ENCODE assay signal across 16 mouse cellular contexts in genomic region chr12:109039311-109039710, GRCm38 (mm10). TPM values are rescaled to one million over a fixed set of nuclear protein-coding genes. Genes with fewer than 3 reads are reported as not detected.
DNase-seq lines count a peak whose midpoint lies in the region; TF ChIP-seq lines count a peak whose summit lies in the region.
"Had no signal": no experiment of that assay in that cellular context is flagged by ENCODE, and none has a peak within 500 bp of the region (broad histone marks: within the 10 kb centered on the region; RNA-seq: fewer than 3 reads in every experiment).

No protein-coding gene starts in this region.

- H3K36me3 ChIP-seq in E14TG2a.4 (ENCODE audit: insufficient read depth, low read length), result no peaks in the 10 kb centered on the region
- H3K36me3 ChIP-seq in embryonic facial prominence, embryonic 10.5 days (replicated peaks), result peaks cover 4% of the 10 kb centered on the region; the same call in 1 of the 2 replicates
- H3K36me3 ChIP-seq: lung, embryonic 15.5 days had no signal

- H3K9me3 ChIP-seq in E14TG2a.4 (ENCODE audit: low read length), result no peaks in the 10 kb centered on the region
- H3K9me3 ChIP-seq in embryonic facial prominence, embryonic 10.5 days, result no peaks in the 10 kb centered on the region; the same call in 1 of the 2 replicates
- H3K9me3 ChIP-seq: lung, embryonic 15.5 days had no signal

- H3K4me3 ChIP-seq in left cerebral cortex, adult 2 months, result no peak overlapping the region
- peak overlapping the region; percentile 43; the same call in 1 of the 2 replicates for H3K4me3 ChIP-seq in E14TG2a.4 (replicated peaks; ENCODE audit: low read length)
- no peak overlapping the region for H3K4me3 ChIP-seq in embryonic facial prominence, embryonic 10.5 days
- H3K4me3 ChIP-seq: erythroblast, embryonic 14.5 days; gastrocnemius, adult 2 months; heart, adult 2 months; lung, embryonic 15.5 days had no signal

- peaks cover 34% of the 10 kb centered on the region for H3K4me1 ChIP-seq in E14TG2a.4 (replicated peaks; ENCODE audit: low read depth, low read length)
- H3K4me1 ChIP-seq in embryonic facial prominence, embryonic 10.5 days, result peaks cover 57% of the 10 kb centered on the region
- H3K4me1 ChIP-seq: lung, embryonic 15.5 days had no signal

- H3K27ac ChIP-seq in left cerebral cortex, adult 2 months, result no peak overlapping the region
- H3K27ac ChIP-seq in embryonic facial prominence, embryonic 10.5 days (replicated peaks), result 0 out of 2 replicates have a peak overlapping the region, but pooled peaks have one; percentile 21
- H3K27ac ChIP-seq: gastrocnemius, adult 2 months; heart, adult 2 months; lung, embryonic 15.5 days had no signal

- TF ChIP-seq CTCF in left cerebral cortex, adult 2 months (IDR thresholded peaks at IDR 0.05), result no peak
- TF ChIP-seq CTCF in E14TG2a.4 (conservative IDR thresholded peaks at IDR 0.05; ENCODE audit: low read length), result no peak

- WGBS in embryonic facial prominence, embryonic 10.5 days, result 85% methylated on average over 7 of the region's 7 CpGs

- intact Hi-C loops in left cerebral cortex, postnatal 14 days (cut with DNase I), result no loop called here
- intact Hi-C loops in left cerebral cortex, adult 2 months (cut with DNase I), result no loop called here

- H3K27me3 ChIP-seq in E14TG2a.4 (ENCODE audit: insufficient read depth, low read length), result peaks cover 95% of the 10 kb centered on the region
- peaks cover 83% of the 10 kb centered on the region for H3K27me3 ChIP-seq in embryonic facial prominence, embryonic 10.5 days (replicated peaks; ENCODE audit: low read depth, poor library complexity, severe bottlenecking)

- DNase-seq in left cerebral cortex, postnatal 14 days (ENCODE audit: low spot score in 2 of 2), result peak; percentile 48 to 55
- no peak for DNase-seq in left cerebral cortex, adult 2 months (ENCODE audit: extremely low spot score in 1 of 2, low spot score in 2 of 2)
- no peak for DNase-seq in embryonic facial prominence, embryonic 10.5 days (ENCODE audit: low spot score)
- DNase-seq in right cerebral cortex, adult 2 months (ENCODE audit: low spot score in 2 of 2), result peak; percentile 15 to 21
- no peak for DNase-seq in urinary bladder, adult 2 months (ENCODE audit: low spot score)
- no peak for DNase-seq in layer of hippocampus, postnatal 14 days (ENCODE audit: low spot score in 2 of 2)
- DNase-seq: cerebellum, adult 11-12 months; gastrocnemius, adult 2 months; heart, adult 2 months; heart, postnatal 14 days; kidney, postnatal 25 days; liver had no signal

RNA-seq across cellular contexts. Expression of gene Begain, which starts 28.7 kb away (rescaled TPM):
- 100 to 1,000 TPM; 164 to 172 TPM for total RNA-seq in left cerebral cortex, postnatal 14 days (2021)
- 100 to 1,000 TPM; 148 to 157 TPM for total RNA-seq in left cerebral cortex, adult 2 months (2021)
- polyA plus RNA-seq in embryonic facial prominence, embryonic 10.5 days (2016; fragmentation: Nextera tagmentation; extraction: Ambion mirVana), result 2.3 and 3.1 TPM in 2 replicates
- 1.4 and 1.8 TPM in 2 replicates for polyA plus RNA-seq in urinary bladder, adult 2 months (2012; rRNA removed)
- 100 to 1,000 TPM; 157 to 159 TPM for total RNA-seq in layer of hippocampus, postnatal 14 days (2021)
- total RNA-seq: megakaryocyte-erythroid progenitor cell, adult 5-6 weeks had no signal
- polyA plus RNA-seq: erythroblast, embryonic 14.5 days had no signal

Comparison
In these comparisons a context has a peak if more than half of its experiments do, and no peak if none do; other contexts are left out.
1. DNase-seq: peak in left cerebral cortex, postnatal 14 days (2 of 2) and right cerebral cortex, adult 2 months (2 of 2); none in left cerebral cortex, adult 2 months (0 of 2), embryonic facial prominence, embryonic 10.5 days (single experiment), urinary bladder, adult 2 months (single experiment) and layer of hippocampus, postnatal 14 days (0 of 2).